Mouse (Mus musculus): Measurements from ENCODE around the gene Zdhhc17. TPM values are rescaled to one million over a fixed set of nuclear protein-coding genes. Genes with fewer than 3 reads are reported as not detected.

Zdhhc17 gene
- polyA plus RNA-seq, 1 experiment: 5.2 TPM

DNA sequence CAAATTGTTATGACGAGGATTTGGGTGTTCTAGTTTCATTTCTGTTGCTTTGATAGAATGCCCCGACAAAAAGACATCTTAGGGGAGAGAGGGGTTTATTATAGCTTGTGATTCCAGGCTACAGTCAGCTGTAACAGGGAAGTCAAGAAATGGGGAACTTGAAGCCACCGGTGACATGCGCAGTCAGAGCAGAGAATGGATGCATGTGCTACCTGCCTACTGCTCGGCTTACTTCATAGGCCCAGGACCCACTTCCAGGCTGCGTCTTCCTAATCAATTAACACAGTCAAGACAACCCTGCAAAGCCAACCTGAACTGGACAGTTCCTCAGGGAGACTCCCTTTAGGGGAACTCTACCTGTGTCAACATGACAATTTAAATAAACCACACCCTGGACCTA, 5.7 kb downstream of the Zdhhc17 start:
- Histone ChIP-seq H3K36me3 (ENCODE audit: control insufficient read depth, insufficient read depth) (peaks cover 4% of the 10 kb centered on the region), H3K27me3 (ENCODE audit: control insufficient read depth, insufficient read depth, insufficient read length) (no peaks in the 10 kb centered on the region), H3K4me3 (ENCODE audit: insufficient read depth, poor library complexity, severe bottlenecking) (no peak overlapping the region), H3ac (ENCODE audit: control insufficient read depth, insufficient read length, low read depth) (no peak overlapping the region), H3K79me3 (ENCODE audit: low read depth) (peaks cover 61% of the 10 kb centered on the region), H3K79me2 (ENCODE audit: control insufficient read depth, insufficient read depth) (peaks cover 68% of the 10 kb centered on the region)
- TF ChIP-seq USF1 (IDR thresholded peaks at IDR 0.05; ENCODE audit: low read depth): no peak
- no peak for TF ChIP-seq MYOD1 (IDR thresholded peaks at IDR 0.05; ENCODE audit: control insufficient read depth, insufficient read length, low read depth)
- no peak for TF ChIP-seq MYOG (IDR thresholded peaks at IDR 0.05; ENCODE audit: control insufficient read depth, extremely low read depth, insufficient read length)
- no peak for TF ChIP-seq MAX (IDR thresholded peaks at IDR 0.05)
- TF ChIP-seq CEBPB (IDR thresholded peaks at IDR 0.05; ENCODE audit: low read depth): no peak
- no peak for TF ChIP-seq FOSL1 (IDR thresholded peaks at IDR 0.05; ENCODE audit: insufficient read depth, low read length, poor library complexity, severe bottlenecking)
- TF ChIP-seq CTCF (IDR thresholded peaks at IDR 0.05; ENCODE audit: control insufficient read depth, insufficient read depth, insufficient read length): no peak

DNA sequence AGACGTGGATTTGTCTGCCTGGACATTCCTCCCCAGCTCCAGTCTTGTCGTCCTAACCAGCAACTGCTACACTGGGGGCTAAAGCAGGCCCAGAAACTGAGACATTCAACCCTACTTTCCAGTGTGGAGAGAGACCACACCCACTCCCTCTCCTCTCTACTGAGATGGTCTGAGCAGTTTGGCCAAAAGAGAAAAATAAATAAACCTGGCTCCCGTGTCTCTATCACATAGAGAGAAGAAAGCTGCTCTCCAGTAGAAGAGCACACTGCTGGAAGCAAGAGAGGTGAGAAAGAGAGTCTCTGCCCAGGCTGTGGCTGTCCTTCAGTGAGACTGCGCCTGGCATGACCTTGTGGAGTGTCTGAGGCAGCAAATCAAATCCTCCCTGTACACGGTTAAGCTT, 10.7 kb downstream of the Zdhhc17 start:
- no peak overlapping the region for H3ac ChIP-seq (ENCODE audit: control insufficient read depth, insufficient read length, low read depth)
- H3K27me3 ChIP-seq (ENCODE audit: control insufficient read depth, insufficient read depth, insufficient read length): no peaks in the 10 kb centered on the region
- peaks cover 4% of the 10 kb centered on the region for H3K36me3 ChIP-seq (ENCODE audit: control insufficient read depth, insufficient read depth)
- H3K4me3 ChIP-seq (ENCODE audit: insufficient read depth, poor library complexity, severe bottlenecking): no peak overlapping the region
- H3K79me3 ChIP-seq (ENCODE audit: low read depth): peaks cover 39% of the 10 kb centered on the region
- TF ChIP-seq FOSL1 (IDR thresholded peaks at IDR 0.05; ENCODE audit: insufficient read depth, low read length, poor library complexity, severe bottlenecking) (no peak), MYOG (IDR thresholded peaks at IDR 0.05; ENCODE audit: control insufficient read depth, extremely low read depth, insufficient read length) (no peak), MYOD1 (IDR thresholded peaks at IDR 0.05; ENCODE audit: control insufficient read depth, insufficient read length, low read depth) (no peak), USF1 (IDR thresholded peaks at IDR 0.05; ENCODE audit: low read depth) (no peak), CTCF (IDR thresholded peaks at IDR 0.05; ENCODE audit: control insufficient read depth, insufficient read depth, insufficient read length) (no peak), MAX (IDR thresholded peaks at IDR 0.05) (no peak), CEBPB (IDR thresholded peaks at IDR 0.05; ENCODE audit: low read depth) (no peak)
- peaks cover 66% of the 10 kb centered on the region for H3K79me2 ChIP-seq (ENCODE audit: control insufficient read depth, insufficient read depth)

DNA sequence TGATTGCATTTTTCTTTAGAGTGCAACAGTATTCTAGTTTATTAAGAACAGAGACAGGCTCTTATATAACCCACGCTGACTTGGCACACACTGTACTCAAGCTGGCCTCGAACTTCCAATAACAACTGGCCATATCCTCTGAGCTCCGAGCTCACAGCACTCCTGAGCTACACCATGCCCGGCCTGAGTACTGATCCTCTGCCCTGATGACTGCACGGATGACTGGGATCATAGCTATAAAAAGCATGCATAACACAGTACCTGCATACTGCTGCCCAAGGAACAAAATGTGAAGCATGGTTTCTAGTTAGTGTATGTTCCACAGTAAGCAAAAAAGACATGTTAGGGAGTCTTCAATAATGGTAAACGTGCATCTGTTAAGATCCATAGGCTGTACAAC, 12.8 kb downstream of the Zdhhc17 start:
- peaks cover 35% of the 10 kb centered on the region for H3K79me3 ChIP-seq (ENCODE audit: low read depth)
- no peak overlapping the region for H3ac ChIP-seq (ENCODE audit: control insufficient read depth, insufficient read length, low read depth)
- TF ChIP-seq CEBPB (IDR thresholded peaks at IDR 0.05; ENCODE audit: low read depth): no peak
- no peak for TF ChIP-seq MAX (IDR thresholded peaks at IDR 0.05)
- peaks cover 4% of the 10 kb centered on the region for H3K36me3 ChIP-seq (ENCODE audit: control insufficient read depth, insufficient read depth)
- no peak overlapping the region for H3K4me3 ChIP-seq (ENCODE audit: insufficient read depth, poor library complexity, severe bottlenecking)
- H3K79me2 ChIP-seq (ENCODE audit: control insufficient read depth, insufficient read depth): peaks cover 70% of the 10 kb centered on the region
- no peaks in the 10 kb centered on the region for H3K27me3 ChIP-seq (ENCODE audit: control insufficient read depth, insufficient read depth, insufficient read length)

DNA sequence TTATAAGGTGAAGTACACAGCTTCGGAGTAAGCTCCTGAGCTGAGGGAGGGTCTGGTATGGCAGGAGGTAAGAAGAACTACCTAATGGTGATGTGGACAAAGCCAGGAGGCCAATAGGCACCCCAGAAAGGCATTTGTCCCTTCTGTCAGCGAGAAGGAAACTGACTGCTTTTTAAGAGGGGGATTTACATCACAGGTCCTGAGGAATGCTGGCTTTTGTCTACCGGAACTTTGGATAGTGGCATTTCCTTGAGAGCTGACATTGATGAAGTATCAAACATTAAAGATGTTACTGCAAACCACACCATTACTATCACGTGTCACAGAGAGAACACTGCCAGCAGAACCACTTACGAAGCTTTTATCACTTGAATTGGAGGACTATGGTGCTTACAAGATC, 15.2 kb downstream of the Zdhhc17 start:
- Histone ChIP-seq H3K79me2 (ENCODE audit: control insufficient read depth, insufficient read depth) (peaks cover 94% of the 10 kb centered on the region), H3K27me3 (ENCODE audit: control insufficient read depth, insufficient read depth, insufficient read length) (no peaks in the 10 kb centered on the region), H3K36me3 (ENCODE audit: control insufficient read depth, insufficient read depth) (peaks cover 2% of the 10 kb centered on the region), H3K79me3 (ENCODE audit: low read depth) (peaks cover 43% of the 10 kb centered on the region), H3K4me3 (ENCODE audit: insufficient read depth, poor library complexity, severe bottlenecking) (no peak overlapping the region), H3ac (ENCODE audit: control insufficient read depth, insufficient read length, low read depth) (no peak overlapping the region)
- TF ChIP-seq MAX (IDR thresholded peaks at IDR 0.05) (no peak), CEBPB (IDR thresholded peaks at IDR 0.05; ENCODE audit: low read depth) (no peak)

DNA sequence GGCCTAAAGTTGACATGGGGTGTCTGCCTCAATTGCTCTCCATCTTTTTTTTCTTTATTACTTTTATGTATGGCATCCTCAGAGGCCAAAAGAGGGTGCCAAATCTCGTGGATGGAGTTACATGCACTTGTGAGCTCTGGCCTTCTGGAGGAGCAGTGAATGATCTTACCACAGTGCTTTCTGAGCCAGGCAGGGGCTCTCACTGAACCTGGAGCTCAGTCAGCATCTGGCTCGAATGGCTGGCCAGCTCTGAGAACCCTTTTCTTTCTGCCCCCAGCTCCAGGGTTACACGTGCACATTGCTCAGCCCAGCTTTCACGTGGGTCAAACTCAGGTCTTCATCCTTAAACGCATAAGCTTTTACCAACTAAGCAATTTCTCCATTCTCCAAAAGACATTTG, 16.7 kb downstream of the Zdhhc17 start:
- no peaks in the 10 kb centered on the region for H3K27me3 ChIP-seq (ENCODE audit: control insufficient read depth, insufficient read depth, insufficient read length)
- TF ChIP-seq MYOD1 (IDR thresholded peaks at IDR 0.05; ENCODE audit: control insufficient read depth, insufficient read length, low read depth) (no peak), FOSL1 (IDR thresholded peaks at IDR 0.05; ENCODE audit: insufficient read depth, low read length, poor library complexity, severe bottlenecking) (no peak), MYOG (IDR thresholded peaks at IDR 0.05; ENCODE audit: control insufficient read depth, extremely low read depth, insufficient read length) (no peak), MAX (IDR thresholded peaks at IDR 0.05) (no peak), USF1 (IDR thresholded peaks at IDR 0.05; ENCODE audit: low read depth) (no peak), CTCF (IDR thresholded peaks at IDR 0.05; ENCODE audit: control insufficient read depth, insufficient read depth, insufficient read length) (no peak), CEBPB (IDR thresholded peaks at IDR 0.05; ENCODE audit: low read depth) (no peak)
- H3K4me3 ChIP-seq (ENCODE audit: insufficient read depth, poor library complexity, severe bottlenecking): no peak overlapping the region
- H3K79me3 ChIP-seq (ENCODE audit: low read depth): peaks cover 51% of the 10 kb centered on the region
- H3ac ChIP-seq (ENCODE audit: control insufficient read depth, insufficient read length, low read depth): no peak overlapping the region
- H3K79me2 ChIP-seq (ENCODE audit: control insufficient read depth, insufficient read depth): peaks cover 99% of the 10 kb centered on the region
- no peaks in the 10 kb centered on the region for H3K36me3 ChIP-seq (ENCODE audit: control insufficient read depth, insufficient read depth)

DNA sequence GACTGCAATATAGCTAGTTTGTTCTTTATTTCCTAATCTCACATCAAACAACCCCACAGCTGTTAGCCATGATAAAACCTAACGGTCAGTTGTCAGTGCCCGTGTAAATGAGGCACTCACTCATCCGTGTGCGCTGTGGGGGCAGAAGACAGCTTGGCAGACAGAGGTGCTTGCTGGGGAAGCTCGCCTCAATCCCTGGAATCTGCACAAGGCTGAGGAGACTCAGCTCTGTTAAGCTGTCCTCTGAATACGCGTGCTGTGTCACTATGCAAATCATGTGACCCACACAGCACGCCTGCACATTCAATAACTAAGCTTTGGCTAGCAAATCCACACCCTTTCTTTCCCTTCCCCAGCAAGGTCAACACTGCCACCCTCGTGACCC, 17.9 kb downstream of the Zdhhc17 start:
- Histone ChIP-seq H3K27me3 (ENCODE audit: control insufficient read depth, insufficient read depth, insufficient read length) (no peaks in the 10 kb centered on the region), H3K36me3 (ENCODE audit: control insufficient read depth, insufficient read depth) (no peaks in the 10 kb centered on the region), H3K79me2 (ENCODE audit: control insufficient read depth, insufficient read depth) (peaks cover 99% of the 10 kb centered on the region), H3K4me3 (ENCODE audit: insufficient read depth, poor library complexity, severe bottlenecking) (no peak overlapping the region), H3K79me3 (ENCODE audit: low read depth) (peaks cover 51% of the 10 kb centered on the region), H3ac (ENCODE audit: control insufficient read depth, insufficient read length, low read depth) (no peak overlapping the region)
- TF ChIP-seq USF1 (IDR thresholded peaks at IDR 0.05; ENCODE audit: low read depth) (no peak), MYOD1 (IDR thresholded peaks at IDR 0.05; ENCODE audit: control insufficient read depth, insufficient read length, low read depth) (no peak), CTCF (IDR thresholded peaks at IDR 0.05; ENCODE audit: control insufficient read depth, insufficient read depth, insufficient read length) (no peak), MAX (IDR thresholded peaks at IDR 0.05) (no peak), FOSL1 (IDR thresholded peaks at IDR 0.05; ENCODE audit: insufficient read depth, low read length, poor library complexity, severe bottlenecking) (no peak), CEBPB (IDR thresholded peaks at IDR 0.05; ENCODE audit: low read depth) (no peak), MYOG (IDR thresholded peaks at IDR 0.05; ENCODE audit: control insufficient read depth, extremely low read depth, insufficient read length) (no peak)
